Mouse (Mus musculus) urinary bladder, adult 18-20 months (tissue): ENCODE data around the gene Slc37a1.

Experiments used
- DNase-seq, 2 experiments: peaks; one replicate each; pipeline ENCODE4 v3.0.0; 2022; ENCODE audit warnings: low spot score in 2 of 2, mixed read lengths in 2 of 2

Gene Slc37a1

GRCm38 (mm10) chr17:31400294-31400693 is 113.7 kb downstream of the Slc37a1 start:
- no peak for DNase-seq
